Mouse (Mus musculus): ENCODE measurements around the gene Prss57. TPM values are rescaled to one million over a fixed set of nuclear protein-coding genes. Genes with fewer than 3 reads are reported as not detected.

Gene Prss57
- polyA plus RNA-seq, 1 experiment from 2014 or later, result not detected

DNA sequence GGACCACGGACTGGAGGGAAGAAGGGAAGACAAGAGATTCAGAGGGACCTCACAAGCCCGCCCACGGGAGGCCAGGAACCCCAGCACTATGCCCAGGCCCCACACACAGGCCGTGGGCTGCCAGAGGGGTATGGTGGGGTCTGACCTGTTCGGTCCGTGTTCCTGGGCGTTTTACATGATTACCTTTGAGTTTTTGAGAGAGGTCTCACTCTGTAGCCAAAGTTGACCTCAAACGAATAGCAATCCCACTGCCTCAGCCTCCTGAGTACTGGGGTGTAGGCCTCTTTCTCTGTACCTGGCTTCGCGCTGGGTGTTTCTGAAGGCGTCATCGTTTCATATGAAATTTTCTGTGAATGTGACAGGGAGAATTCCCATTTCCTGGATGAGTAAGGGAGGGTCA is 31.0 kb upstream of the Prss57 start:
- Histone ChIP-seq H3K27ac (no peak overlapping the region), H3K4me3 (replicated peaks) (no peak overlapping the region), H3K4me1 (replicated peaks) (peaks cover 21% of the 10 kb centered on the region), H3K9ac (replicated peaks) (peak overlapping the region; percentile 37; the same call in 1 of the 2 replicates), H3K27me3 (no peaks in the 10 kb centered on the region), H3K9me3 (no peaks in the 10 kb centered on the region), H3K4me2 (no peak overlapping the region), H3K36me3 (peaks cover 39% of the 10 kb centered on the region)
- 88% methylated on average over 12 of the region's 12 CpGs for WGBS
- no peak for ATAC-seq (ENCODE audit: insufficient number of reproducible peaks, insufficient read depth, low FRiP score, low TSS enrichment, low read depth)

DNA sequence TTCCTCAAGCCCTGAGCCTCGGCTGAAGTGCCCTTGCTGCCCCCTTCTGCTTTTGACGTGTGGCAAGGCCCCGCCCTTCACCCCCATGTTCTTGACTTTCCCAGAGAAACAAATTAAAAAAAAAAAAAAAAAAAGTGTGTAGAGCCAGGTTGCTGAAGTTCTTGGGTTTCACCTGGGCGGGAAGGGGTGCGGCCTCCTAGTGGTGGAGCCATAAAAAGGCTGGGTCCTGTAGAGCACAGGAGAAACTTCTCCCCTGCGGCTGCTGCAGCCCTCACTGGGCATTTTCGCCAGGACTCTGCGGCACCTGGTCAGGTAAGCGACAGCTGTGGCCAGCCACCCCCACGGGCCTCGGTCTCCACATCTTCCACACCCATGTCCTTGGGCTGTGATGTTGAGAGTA is 30.0 kb upstream of the Prss57 start, which contains the start of gene Misp:
Gene Misp (plus strand): TSS at position 208 of the 400 bp plus-strand sequence.
- Histone ChIP-seq H3K36me3 (peaks cover 48% of the 10 kb centered on the region), H3K4me1 (replicated peaks) (peaks cover 21% of the 10 kb centered on the region), H3K9ac (replicated peaks) (no peak within 1 kb of the TSS), H3K27me3 (no peaks in the 10 kb centered on the region), H3K4me3 (replicated peaks) (no peak within 1 kb of the TSS), H3K27ac (peak within 1 kb of the TSS; percentile 45; the same call in 1 of the 2 replicates), H3K9me3 (no peaks in the 10 kb centered on the region), H3K4me2 (no peak within 1 kb of the TSS)
- ATAC-seq (ENCODE audit: insufficient number of reproducible peaks, insufficient read depth, low FRiP score, low TSS enrichment, low read depth), result no peak
- 56% methylated on average over 11 of the region's 11 CpGs for WGBS

DNA sequence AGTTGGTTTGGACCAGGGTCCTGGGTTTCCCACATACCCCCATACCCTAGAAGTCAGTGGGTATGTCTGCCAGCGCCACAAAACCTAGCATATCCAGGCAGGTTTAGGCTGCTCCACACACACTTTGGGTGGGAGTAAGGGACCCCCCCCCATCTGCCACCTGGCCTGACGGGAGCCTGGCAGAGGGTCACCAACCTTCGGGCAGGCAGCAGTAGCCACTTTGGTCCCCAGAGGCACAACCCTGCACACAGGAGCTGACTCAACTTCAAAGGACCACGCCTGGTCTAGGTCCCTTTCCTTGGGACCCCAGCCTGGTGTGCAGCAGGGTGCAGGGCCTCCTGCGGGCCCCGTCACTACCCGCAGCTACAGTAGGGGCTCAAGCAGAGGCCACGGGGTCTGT is 29.5 kb upstream of the Prss57 start:
- Histone ChIP-seq H3K4me3 (replicated peaks) (no peak overlapping the region), H3K36me3 (peaks cover 52% of the 10 kb centered on the region)

DNA sequence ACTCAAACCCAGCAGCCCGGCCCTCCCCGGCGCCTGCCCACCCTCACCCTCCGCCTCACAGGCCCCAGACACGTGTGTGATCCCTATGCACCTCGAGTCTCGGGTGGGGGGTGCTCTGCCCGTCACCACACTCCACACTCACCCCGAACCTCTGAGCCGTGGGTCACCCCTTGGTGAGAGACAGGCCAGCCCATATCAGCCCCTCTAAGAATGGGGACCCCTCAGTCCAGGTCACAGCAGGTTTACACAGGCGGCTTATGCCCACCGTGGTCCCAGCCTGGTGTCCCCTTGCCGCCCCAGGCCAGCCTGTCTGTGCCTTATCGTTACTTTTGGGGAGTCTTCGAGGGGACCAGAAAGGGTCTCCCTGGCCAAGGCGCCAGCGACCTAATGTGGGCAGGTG is 28.8 kb upstream of the Prss57 start:
- H3K9ac ChIP-seq (replicated peaks), result no peak overlapping the region
- 94% methylated on average over 17 of the region's 17 CpGs for WGBS
- no peak overlapping the region for H3K4me3 ChIP-seq (replicated peaks)
- H3K27me3 ChIP-seq, result no peaks in the 10 kb centered on the region
- H3K36me3 ChIP-seq, result peaks cover 58% of the 10 kb centered on the region
- no peak overlapping the region for H3K4me2 ChIP-seq
- ATAC-seq (ENCODE audit: insufficient number of reproducible peaks, insufficient read depth, low FRiP score, low TSS enrichment, low read depth), result no peak
- H3K9me3 ChIP-seq, result no peaks in the 10 kb centered on the region
- peaks cover 21% of the 10 kb centered on the region for H3K4me1 ChIP-seq (replicated peaks)
- H3K27ac ChIP-seq, result no peak overlapping the region

More for the DNA sequence above, 29.5 kb upstream of the Prss57 start:
- Histone ChIP-seq H3K9me3 (no peaks in the 10 kb centered on the region), H3K4me2 (no peak overlapping the region), H3K27ac (peak overlapping the region; percentile 45; the same call in 1 of the 2 replicates), H3K27me3 (no peaks in the 10 kb centered on the region), H3K4me1 (replicated peaks) (peaks cover 21% of the 10 kb centered on the region), H3K9ac (replicated peaks) (no peak overlapping the region)
- ATAC-seq (ENCODE audit: insufficient number of reproducible peaks, insufficient read depth, low FRiP score, low TSS enrichment, low read depth), result no peak
- 81% methylated on average over 8 of the region's 8 CpGs for WGBS

DNA sequence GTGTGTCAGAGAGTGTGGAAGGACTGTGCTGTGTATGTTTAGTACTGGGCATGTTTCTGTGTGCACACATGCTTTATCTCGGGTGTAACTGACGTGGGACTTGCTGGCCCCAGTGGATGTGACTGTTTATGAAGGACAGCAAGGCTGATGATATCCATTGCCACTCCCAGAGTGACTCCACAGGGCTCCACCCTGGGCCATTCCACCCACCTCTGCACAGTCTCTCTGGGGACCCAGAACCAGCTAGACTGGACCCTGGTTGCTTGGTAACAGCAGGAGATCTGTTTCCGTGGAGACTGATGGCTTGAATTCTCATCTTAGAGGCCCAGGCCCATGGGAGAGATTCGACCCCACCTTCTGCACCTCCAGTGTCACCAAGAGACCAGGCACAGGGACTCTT is 27.5 kb upstream of the Prss57 start:
- H3K4me3 ChIP-seq (replicated peaks), result no peak overlapping the region
- no peaks in the 10 kb centered on the region for H3K9me3 ChIP-seq
- H3K27me3 ChIP-seq, result no peaks in the 10 kb centered on the region
- 73% methylated on average over 4 of the region's 4 CpGs for WGBS
- no peak for ATAC-seq (ENCODE audit: insufficient number of reproducible peaks, insufficient read depth, low FRiP score, low TSS enrichment, low read depth)
- H3K36me3 ChIP-seq, result peaks cover 68% of the 10 kb centered on the region
- no peak overlapping the region for H3K27ac ChIP-seq
- peaks cover 21% of the 10 kb centered on the region for H3K4me1 ChIP-seq (replicated peaks)
- H3K9ac ChIP-seq (replicated peaks), result no peak overlapping the region
- no peak overlapping the region for H3K4me2 ChIP-seq

DNA sequence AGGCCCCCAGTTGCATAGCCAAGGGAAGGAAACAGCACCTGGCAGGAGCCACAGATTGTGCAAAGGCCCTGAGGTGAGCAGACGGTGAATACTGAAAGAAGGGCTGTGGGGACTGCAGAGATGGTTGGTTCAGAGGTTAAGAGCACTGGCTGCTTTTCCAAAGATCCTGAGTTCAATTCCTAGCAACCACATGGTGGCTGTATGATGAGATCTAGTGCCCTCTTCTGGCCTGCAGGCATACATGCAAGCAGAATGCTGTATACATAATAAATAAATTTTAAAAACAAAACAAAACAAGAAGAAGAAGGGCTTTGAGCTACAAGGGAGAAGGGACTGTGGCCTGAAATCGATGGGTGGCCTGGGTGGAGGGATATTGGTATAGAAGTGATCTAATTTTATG is 26.4 kb upstream of the Prss57 start:
- ATAC-seq (ENCODE audit: insufficient number of reproducible peaks, insufficient read depth, low FRiP score, low TSS enrichment, low read depth), result no peak
- H3K4me2 ChIP-seq, result no peak overlapping the region
- 71% methylated on average over 2 of the region's 2 CpGs for WGBS

DNA sequence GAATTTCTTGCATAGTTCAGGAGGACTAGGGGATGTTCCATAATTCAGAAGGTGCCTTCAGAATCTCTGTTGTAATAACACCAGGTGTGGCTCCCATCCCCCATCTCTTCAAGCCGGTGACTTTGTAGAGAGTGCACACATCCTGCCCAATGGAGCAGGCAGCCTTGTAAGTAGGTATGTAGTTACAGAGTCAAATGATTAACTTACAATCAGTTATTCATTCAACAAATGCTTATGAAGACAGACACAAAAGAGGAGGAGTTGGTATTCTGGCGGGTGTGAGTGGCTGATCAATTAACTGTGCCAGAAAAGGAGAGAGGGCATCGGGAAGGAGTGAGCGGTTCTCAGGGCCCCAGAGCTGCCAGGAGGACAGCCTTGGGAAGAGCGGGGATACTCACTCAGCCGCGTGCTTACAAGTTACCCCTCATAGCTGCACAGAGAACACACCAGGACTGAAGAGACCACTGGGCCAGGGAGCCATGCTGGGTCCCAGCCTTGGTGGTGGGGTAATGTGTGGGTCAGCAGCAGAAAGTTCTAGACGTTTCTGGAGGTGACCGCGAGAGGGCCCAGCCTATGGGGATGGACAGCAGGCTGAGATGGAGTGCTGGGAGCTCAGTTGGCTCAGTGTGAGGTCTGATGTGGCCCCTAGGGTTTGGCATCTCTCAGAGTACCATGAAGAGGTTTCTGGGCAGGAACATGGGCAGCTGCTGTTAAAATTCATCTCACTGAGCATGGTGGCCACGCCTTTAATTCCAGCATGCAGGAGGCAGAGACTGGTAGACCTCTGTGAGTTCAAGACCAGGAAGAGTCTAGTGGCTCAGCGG is 25.1 kb upstream of the Prss57 start:
- Histone ChIP-seq H3K4me2 (no peak overlapping the region), H3K36me3 (peaks cover 83% of the 10 kb centered on the region), H3K4me1 (replicated peaks) (peaks cover 5% of the 10 kb centered on the region; the same call in 1 of the 2 replicates), H3K27ac (no peak overlapping the region), H3K4me3 (replicated peaks) (no peak overlapping the region), H3K27me3 (no peaks in the 10 kb centered on the region), H3K9ac (replicated peaks) (no peak overlapping the region), H3K9me3 (no peaks in the 10 kb centered on the region)
- ATAC-seq (ENCODE audit: insufficient number of reproducible peaks, insufficient read depth, low FRiP score, low TSS enrichment, low read depth), result no peak
- WGBS, result 88% methylated on average over 12 of the region's 12 CpGs

More for the DNA sequence above, 26.4 kb upstream of the Prss57 start:
- H3K9me3 ChIP-seq, result no peaks in the 10 kb centered on the region
- no peak overlapping the region for H3K4me3 ChIP-seq (replicated peaks)
- H3K36me3 ChIP-seq, result peaks cover 73% of the 10 kb centered on the region
- H3K4me1 ChIP-seq (replicated peaks), result peaks cover 10% of the 10 kb centered on the region
- no peaks in the 10 kb centered on the region for H3K27me3 ChIP-seq
- no peak overlapping the region for H3K9ac ChIP-seq (replicated peaks)
- no peak overlapping the region for H3K27ac ChIP-seq

DNA sequence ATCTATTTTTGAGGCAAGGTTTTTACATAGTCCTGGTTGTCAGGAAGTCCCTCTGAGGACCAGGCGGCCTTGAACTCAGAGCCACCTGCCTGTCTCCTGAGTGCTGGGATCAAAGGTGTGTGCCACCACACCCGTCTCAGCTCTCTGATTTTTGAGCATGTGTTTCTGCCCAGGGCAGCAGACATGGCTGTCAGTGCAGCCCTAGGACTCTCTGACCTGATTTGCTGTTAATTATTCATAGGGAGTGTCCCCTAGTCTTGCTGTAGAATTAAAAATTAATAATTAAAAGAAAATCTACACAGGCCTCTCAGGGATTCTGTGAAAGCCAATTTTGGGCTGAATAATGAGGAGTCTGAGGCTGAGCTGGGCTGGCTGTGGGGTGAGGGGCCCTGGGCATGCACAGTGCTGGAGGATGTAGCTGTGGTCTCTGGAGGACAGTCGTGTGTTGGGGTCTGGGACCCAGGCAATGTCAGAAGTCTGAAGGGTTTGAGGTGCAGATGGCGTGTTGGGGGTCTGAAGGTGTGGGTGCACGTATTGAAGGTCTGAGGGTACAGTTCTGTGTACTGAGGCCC is 23.6 kb upstream of the Prss57 start:
- no peaks in the 10 kb centered on the region for H3K9me3 ChIP-seq
- H3K4me3 ChIP-seq (replicated peaks), result no peak overlapping the region
- ATAC-seq (ENCODE audit: insufficient number of reproducible peaks, insufficient read depth, low FRiP score, low TSS enrichment, low read depth), result no peak
- WGBS, result 84% methylated on average over 5 of the region's 5 CpGs
- no peak overlapping the region for H3K4me2 ChIP-seq
- peaks cover 84% of the 10 kb centered on the region for H3K36me3 ChIP-seq
- no peaks in the 10 kb centered on the region for H3K27me3 ChIP-seq
- H3K4me1 ChIP-seq (replicated peaks), result no peaks in the 10 kb centered on the region
- no peak overlapping the region for H3K27ac ChIP-seq
- no peak overlapping the region for H3K9ac ChIP-seq (replicated peaks)

DNA sequence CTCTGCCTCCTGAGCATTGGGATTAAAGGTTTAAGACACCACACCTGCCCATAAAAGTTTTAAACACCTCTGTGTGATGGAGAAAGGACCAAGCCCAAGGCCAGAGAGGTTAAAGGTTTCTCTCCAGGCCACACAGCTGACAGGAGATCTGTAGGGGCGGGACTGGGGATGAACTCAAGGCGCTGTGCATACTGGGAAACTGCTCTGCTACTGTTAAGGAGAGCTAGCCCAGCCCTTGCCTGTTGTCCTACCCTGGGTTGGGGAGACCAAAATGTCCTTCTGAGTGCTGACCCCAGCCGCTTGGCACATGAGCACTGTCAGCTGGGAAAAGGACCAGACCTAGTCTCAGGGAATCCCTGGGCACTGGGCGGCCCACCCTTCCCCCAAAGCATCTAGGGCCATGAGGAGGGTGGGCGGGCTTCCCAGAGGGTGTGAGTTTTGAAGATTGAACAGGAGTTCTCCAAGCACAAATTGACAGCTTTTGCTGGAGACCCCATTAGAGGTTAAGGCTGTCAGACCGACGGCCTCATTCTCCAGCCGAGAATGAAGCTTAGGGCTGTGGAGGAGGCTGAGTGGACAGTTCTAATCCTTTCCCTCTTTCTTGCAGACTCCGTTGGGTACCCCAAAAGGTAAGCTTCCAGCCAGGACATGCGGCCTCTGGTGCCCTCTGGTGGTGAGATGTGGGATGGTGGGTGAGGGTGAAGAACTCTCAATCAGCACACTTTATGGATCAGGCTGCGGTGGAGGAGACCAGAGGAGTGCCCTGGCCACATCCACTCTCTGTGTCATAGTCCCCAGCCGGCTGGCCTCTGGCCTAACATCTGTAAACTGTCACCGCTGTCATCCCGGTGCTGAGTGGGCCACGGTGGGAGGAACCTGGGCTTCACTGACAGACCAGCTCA is 21.2 kb upstream of the Prss57 start:
- no peak overlapping the region for H3K27ac ChIP-seq
- H3K4me1 ChIP-seq (replicated peaks), result peaks cover 4% of the 10 kb centered on the region; the same call in 1 of the 2 replicates
- H3K4me2 ChIP-seq, result no peak overlapping the region
- 29% methylated on average over 15 of the region's 15 CpGs for WGBS
- peaks cover 85% of the 10 kb centered on the region for H3K36me3 ChIP-seq
- H3K4me3 ChIP-seq (replicated peaks), result no peak overlapping the region
- H3K9ac ChIP-seq (replicated peaks), result no peak overlapping the region
- no peaks in the 10 kb centered on the region for H3K27me3 ChIP-seq
- ATAC-seq (ENCODE audit: insufficient number of reproducible peaks, insufficient read depth, low FRiP score, low TSS enrichment, low read depth), result no peak; the same call in 1 of the 2 replicates
- no peaks in the 10 kb centered on the region for H3K9me3 ChIP-seq

DNA sequence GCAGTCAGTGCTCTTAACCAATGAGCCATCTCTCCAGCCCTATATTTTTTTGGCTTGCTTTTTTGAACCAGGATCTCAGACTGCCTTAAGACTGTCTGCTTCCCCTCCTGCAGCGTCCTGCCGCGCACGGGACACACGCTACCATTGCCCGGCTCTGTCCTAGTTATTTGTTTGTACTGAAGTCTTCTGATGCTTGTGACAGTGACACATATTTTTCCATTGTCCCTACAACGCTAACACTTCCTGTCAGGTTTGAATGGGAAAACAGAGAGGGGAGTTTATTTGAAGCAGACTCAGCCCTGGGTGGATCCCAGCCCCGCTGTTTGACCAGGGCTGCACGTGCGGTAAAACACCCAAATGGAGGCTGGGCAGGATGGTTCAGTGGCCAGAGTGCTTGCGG is 18.0 kb upstream of the Prss57 start:
- H3K4me3 ChIP-seq (replicated peaks), result no peak overlapping the region
- peaks cover 58% of the 10 kb centered on the region for H3K36me3 ChIP-seq
- H3K9me3 ChIP-seq, result no peaks in the 10 kb centered on the region
- no peak for ATAC-seq (ENCODE audit: insufficient number of reproducible peaks, insufficient read depth, low FRiP score, low TSS enrichment, low read depth)
- WGBS, result 92% methylated on average over 11 of the region's 11 CpGs
- H3K27ac ChIP-seq, result 0 out of 2 replicates have a peak overlapping the region, but pooled peaks have one; percentile 45
- no peak overlapping the region for H3K4me2 ChIP-seq
- peaks cover 24% of the 10 kb centered on the region for H3K4me1 ChIP-seq (replicated peaks)
- H3K27me3 ChIP-seq, result no peaks in the 10 kb centered on the region
- no peak overlapping the region for H3K9ac ChIP-seq (replicated peaks)

DNA sequence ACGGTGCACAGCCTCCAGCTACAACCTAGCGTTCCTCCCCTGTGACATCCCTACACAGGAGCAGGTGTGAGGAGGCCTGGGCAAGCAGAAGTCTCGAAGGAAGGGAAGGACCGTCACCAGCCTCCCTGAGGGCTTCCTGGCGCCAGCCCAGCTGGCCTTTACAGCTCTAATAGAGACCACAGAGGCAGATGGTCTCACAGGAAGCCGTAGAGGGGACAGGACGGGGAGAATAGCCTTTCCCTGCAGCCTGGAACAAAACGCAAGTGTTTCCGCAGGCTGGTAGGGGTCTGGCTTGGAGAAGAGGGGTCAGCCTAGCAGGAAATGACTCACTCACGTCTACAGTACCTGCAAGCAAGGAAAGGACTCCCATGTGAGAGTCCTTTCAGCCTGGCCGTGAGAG is 17.1 kb upstream of the Prss57 start:
- peak overlapping the region; percentile 2; the same call in 1 of the 2 replicates for H3K9ac ChIP-seq (replicated peaks)
- peaks cover 56% of the 10 kb centered on the region for H3K36me3 ChIP-seq
- peaks cover 33% of the 10 kb centered on the region for H3K4me1 ChIP-seq (replicated peaks)
- H3K4me3 ChIP-seq (replicated peaks), result no peak overlapping the region
- no peak for ATAC-seq (ENCODE audit: insufficient number of reproducible peaks, insufficient read depth, low FRiP score, low TSS enrichment, low read depth)
- no peaks in the 10 kb centered on the region for H3K27me3 ChIP-seq
- 54% methylated on average over 11 of the region's 11 CpGs for WGBS
- H3K4me2 ChIP-seq, result no peak overlapping the region
- peak overlapping the region; percentile 9; the same call in 1 of the 2 replicates for H3K27ac ChIP-seq
- no peaks in the 10 kb centered on the region for H3K9me3 ChIP-seq
